Mouse (Mus musculus) CD8-positive naive resting alpha-beta T cell, adult 2 months (primary cell): ENCODE data around the gene Sox14.

ENCODE experiments used
- DNase-seq, 2 experiments: peaks; one replicate each; pipeline ENCODE4 v3.0.0; 2022; ENCODE audit warnings: low read depth in 2 of 2, low spot score in 2 of 2

The Sox14 gene

DNA sequence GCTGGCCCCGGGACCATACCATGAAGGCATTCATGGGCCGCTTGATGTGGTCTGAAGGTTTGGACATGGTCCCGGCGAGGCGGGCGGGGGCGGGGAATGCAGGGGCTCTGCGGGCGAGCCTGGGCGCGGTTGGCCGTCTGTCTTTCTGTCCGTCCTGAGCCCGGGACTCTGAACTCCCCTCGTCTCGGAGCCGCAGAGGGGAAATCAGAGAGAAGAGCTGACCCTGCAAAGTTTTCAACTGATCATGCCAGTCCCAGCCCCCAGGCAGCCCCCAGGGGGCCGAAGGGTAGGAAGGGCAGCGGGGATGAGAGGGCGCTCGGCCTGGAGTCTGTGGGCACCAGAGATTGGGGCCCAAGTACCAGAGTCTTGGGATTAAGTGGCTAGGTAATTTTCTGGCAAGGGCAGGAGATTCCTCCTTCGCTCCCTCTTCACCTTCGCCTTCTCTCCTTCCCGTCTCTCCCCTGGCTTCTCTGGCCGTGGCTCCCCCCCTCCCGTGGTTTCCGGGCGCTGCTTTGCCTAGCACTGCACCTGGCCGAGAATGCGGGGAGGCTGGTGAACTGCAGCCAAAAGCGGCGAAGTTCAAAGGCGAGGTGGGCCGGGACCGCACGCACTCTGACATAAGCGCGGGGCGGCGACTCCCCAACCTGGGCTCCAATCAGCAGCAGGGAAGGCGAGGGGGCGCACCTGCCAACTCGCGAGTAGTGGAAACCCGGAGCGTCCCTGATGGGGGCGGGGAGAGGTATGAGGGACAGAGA is at the start of gene Sox14:
TSS of gene Sox14 (minus strand) at position 553 of the 755 bp plus-strand sequence.
- DNase-seq, result no peak

DNA sequence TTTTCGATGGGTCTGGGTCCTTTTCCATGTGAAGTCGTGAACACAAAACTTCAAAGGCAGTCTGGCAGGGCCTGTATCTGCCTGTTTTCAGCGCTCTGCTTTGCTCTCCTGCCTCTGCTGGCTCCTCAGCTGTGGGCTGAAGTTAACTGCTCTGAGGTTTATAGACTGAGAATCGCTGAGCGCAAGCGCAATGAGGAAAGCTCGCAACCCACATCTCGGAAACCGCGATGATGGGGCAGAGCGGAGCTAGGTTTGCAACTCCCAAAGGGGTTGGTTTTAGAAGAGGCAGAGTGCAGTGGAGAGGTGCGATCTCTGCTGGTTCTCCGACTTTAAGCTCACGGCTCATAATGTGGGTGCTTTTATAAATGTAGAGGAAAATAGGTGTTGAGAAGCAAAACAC is 3.3 kb upstream of the Sox14 start:
- DNase-seq, result no peak

DNA sequence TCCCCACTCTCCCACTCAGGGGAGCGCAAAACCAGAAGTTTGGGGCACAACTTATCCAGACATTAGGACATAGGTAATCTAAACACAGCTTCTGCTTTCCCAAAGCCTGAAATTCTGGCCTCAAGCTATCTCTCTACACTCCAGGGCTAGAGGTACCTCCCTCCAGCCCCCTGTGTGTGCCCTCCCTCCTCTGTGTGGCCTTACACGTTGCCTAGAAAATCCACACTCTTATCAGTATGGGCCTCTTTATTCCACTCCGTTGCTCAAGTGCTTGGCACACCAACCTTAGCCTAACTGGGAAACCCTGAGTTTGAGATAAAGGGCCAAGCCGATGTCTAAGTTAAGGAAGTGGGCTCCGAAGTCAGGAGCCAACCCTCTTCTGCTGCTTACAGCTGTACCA is 2.6 kb upstream of the Sox14 start:
- DNase-seq, result no peak

DNA sequence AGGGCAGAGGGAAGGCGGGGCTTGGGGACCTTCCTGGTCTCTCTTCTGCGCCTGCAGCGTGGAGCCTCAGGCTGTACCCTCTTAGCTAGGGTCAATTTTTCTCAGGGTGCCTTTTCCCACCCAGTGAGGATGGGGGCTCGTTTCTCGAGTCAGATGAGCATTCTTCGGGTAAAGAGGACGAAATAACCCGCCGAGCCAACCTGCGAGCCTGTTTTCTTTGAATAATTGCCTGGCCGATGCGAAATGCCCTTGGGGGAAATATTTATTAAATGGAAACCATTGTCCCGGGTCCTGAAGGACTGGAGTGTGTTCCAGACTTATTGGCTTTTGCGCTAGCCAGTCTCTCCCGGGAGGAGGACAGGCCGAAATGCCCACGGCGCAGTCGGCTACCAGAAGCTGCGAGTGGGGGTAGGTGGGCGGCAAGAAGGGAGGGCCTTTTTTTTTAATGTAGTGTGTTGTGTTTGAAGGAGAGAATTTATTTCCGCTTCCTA is 1.1 kb upstream of the Sox14 start:
- DNase-seq, result no peak

DNA sequence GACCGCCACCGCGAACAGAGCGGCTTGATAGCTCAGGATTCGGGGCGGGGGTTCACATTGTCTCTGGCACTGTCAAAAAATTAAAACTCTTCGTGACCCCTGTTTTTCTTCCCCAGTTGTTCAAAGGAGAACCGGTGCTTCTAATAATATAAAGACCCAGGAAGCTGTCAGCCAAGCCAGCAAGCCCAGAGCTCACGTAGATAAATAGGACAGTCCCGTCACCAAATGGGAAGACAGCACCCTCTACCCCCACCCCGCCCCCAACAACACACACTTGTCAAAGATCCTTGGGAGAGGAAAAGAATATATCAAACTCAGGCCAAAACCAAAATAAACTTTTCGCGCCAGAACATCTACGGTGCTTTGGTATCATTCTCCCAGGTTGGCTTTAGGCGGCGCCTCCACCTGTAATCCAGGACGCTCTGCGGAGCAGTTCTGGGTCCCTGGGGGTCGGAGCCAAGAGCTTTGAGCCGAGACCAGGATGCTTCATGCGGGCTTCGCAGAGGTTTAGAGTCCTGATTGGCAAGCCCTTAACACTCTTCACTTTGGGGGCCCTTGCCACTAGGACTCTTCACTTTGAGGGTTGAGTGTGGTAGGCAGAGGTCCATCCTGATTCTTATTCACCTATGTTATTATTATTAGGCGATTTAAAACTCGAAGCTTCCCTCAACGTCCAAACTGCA is 544 bp upstream of the Sox14 start:
- DNase-seq, result no peak

DNA sequence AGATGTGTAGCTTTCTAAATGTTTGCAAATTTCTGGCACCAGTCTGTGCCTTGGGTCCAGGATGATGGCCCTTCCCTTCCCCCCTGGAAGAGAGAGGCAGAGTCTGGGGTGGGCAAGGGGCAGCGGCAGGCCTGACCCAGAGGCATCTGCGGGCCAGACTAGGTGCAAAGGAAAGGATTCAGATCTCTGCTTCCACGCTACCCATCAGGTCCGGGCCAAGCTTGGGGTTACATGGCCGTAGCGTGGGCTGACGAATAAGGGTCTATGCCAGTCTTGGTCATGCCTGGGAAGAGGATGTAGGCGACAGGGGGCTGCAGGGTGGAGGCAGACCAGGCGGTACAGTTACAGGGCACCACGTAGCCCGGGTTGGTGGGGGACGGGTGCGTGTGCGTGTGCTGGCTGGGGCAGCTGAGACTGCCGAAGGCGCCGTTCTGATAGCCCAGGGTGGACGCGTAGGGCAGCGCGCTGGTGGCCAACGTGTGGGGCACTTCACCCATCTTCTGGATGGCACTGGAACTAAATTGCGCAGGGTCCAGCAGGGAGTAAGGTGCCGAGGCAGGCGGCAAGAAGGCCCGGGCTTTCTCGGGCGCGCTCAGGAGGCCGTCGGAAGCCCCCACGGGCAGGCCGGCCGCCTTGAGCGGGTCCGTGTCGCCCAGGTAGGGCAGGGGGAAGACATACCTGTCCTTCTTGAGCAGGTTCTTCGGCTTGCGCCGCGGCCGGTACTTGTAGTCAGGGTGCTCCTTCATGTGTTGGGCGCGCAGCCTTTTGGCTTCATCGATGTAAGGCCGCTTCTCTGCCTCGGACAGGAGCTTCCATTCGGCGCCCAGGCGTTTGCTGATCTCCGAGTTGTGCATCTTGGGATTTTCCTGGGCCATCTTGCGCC is 994 bp downstream of the Sox14 start:
- DNase-seq, result no peak

DNA sequence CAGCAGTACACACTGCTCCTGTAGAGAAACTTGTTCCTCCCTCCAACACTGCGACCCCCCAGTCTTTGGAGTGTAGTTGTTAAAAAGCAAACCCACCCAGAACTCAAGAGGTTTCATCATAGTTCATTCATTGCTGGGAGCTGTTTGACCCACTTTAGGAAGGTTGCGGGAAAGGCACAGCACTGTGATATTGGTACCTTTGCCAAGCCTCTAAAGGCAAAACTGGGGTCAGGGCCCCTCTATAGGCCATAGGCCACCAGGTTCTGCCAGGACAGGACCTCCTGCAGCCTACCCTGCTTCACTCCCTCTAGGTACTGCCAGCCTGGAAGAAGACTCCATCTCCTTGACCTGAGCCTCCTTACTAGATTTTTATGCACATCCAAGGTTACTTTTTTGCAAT is 2.2 kb downstream of the Sox14 start:
- DNase-seq, result no peak

DNA sequence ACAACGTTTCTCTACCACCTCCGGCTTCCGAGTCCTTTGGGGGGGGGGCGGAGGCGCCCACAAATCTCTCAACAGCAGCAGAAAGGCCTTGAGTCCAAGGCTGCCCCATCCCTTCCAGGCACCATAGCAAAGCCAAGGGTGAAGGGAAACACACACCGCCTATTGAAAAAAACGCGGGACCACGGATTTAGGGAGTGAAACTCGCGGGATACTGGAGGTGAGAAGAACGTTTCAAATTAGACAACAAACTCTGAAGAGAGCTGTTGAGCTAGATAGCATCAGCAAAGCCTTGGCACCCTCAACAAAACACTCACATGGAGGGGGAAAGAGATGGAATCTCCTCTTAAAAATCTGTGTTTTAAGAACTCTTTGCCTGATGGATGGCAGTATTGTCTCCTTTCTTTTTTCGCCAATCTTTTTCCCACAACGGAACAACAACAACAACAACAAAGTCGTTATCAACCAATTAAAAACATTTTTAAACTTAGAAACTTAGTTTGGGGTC is 2.8 kb downstream of the Sox14 start:
- no peak for DNase-seq

DNA sequence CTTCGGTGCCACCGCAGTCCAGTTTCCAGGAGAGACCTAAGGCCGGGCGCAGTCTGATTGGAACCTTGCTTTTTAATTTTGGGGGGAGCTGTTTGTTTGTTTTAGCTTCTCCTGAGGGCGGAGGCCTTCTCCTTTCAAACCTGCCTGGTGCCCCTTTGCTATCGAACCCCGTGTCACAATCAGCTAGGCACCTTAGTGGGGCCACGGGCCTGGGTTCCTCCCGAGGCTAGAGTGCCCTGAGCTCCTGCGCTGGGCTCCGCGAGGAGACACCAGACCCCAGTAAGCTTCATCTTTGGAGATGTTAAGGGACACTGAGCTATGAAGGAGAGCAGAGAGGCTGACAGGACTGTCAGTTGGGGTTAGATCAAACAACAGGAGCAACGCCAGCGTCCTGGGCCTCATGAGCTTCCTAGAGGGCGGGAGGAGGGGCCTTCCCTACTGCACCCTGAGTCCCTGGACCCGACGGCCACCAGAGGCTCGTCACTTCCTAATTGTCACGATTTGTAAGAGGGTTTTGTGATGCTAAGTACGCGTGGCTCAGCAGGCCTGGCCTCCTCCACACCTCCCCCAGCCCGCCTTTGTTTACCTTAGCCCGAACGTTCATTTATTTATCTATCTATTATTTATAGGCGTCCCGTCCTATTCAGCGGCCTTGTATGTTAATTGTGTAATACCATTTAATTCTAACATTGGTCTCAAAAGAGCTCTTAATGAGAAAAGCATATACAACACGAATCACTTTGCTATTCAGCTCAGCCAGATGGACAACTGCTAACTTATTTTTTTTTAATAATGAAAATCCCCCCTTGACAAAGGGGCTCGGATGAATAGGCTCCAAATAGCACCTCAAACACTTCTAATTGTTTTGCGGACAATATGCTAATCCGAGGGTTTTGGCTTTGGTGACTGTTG is 3.5 kb downstream of the Sox14 start:
- no peak for DNase-seq

DNA sequence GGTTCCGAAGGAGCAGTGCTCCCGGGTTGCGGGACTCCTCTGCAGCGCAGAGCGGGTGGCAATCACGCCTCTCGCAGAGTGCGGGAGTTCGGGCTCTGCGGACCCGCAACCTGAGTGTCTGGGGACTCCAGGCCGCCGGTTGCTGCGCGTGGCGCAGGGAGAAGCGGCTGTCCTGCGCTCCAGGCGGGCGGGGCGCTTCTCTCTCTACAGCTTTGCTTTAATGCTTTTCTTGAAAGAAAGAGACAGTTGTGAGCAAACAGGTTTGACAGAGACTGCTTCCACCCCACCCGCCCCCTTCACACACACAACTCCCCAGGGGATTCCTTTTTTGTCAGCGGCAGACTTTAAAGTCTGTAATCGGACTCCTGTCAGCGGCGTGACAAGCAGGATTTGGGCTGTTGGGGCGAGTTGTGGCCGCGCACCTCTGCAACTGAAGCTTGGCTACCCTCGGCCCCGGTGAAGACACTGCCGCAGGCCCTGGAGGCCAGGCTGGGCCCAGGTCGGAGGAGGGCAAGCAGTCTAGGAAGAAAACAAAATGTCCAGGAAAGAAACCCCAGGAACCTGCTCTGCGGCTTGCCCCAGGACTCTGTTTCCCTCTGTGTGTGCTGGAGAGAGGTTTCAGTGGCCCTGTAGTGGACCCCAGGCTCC is 4.3 kb downstream of the Sox14 start:
- DNase-seq, result no peak

DNA sequence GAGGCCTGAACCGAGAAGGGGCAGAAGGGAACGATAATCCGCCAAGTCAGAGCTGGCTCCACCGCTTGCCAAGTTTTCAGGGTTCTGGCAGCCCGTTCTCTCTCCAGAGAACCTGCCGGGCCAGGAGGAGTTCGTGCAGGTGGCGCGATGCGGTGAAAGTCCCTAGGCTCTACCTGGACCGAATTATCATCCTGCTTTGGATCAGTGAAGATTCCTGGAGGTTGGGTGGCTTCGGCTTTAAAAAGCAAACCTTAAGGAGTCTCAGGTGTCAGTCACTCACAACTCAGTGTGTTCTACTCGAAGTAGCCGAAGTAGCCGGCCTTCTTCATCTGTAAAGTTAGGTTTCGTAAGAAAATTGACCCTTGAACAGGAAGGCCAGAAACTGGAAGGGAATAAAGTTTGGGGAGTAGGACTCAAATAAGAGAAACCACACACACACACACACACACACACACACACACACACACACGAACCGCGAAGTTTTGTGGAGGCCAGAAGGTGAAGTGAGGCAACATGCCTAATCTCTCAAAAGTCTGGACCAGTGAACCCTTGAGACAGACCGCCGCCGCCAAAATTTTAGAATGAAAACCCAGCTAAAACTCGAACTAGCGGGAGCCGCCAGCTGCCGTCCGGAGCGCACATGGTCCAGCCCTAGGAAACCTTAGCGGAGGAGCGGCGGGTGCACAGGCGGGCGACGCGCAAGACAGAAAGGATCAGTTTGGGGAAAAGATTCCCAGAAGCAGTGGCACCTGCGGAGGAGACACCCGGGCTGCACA is 5.0 kb downstream of the Sox14 start:
- DNase-seq, result no peak

DNA sequence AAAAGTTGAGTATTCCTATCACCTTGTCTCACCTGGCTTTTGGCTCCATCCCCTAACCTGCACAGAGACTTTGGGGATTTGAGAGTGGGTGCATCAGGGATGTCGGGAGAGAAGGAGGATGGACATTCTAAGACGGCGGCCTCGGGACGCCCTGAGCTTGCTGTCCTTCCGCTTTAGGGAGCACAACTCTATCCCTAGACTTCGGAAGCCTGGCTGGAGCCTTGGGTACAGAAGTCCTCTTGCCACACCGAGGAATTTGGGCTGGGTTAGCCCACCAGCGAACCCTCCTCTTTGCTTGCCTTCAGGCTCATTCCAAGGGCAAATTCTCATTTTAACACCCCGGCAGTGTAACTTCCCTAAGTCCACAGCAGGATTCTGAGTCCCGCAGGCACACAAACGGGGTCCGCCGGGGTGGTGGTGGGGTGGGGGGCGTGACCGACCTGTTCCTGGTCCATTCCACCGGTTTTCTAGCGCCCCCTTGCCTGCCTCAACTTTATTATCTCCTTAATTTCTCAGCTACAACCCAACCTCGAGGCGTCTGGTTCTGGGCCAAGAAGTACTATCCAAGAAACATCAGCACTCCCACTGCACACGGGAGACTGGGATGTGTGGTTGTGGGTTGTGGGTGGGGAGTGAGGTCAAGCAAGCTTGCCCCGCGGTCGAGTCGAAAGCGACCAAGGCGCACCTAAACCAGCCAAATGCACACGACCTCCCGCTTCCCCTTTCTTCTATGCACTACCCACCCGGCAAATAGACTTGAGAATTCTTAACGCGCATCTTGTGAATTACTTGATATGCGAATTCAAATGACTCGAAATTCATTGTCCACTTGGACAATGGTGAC is 5.8 kb downstream of the Sox14 start:
- DNase-seq, result no peak

DNA sequence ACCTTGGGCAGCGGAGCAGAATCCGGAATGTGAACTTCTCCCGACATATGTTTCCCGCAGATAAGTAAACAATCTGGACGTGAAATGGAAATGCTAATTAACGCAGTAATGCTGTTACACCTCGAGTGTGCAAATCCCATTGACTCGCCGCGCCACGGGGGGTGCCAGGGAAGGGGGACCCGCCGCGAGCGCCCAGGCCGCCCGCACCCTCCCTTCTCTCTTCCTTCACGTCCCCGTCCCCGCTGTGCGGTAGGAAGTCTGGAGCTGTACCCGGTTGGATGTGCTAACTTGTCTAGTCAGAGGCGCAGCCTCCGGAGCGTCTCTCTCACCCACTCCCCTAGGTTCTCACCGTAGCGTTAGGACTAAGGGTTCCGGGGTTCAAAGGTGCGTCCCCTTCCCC is 6.7 kb downstream of the Sox14 start:
- DNase-seq, result no peak

DNA sequence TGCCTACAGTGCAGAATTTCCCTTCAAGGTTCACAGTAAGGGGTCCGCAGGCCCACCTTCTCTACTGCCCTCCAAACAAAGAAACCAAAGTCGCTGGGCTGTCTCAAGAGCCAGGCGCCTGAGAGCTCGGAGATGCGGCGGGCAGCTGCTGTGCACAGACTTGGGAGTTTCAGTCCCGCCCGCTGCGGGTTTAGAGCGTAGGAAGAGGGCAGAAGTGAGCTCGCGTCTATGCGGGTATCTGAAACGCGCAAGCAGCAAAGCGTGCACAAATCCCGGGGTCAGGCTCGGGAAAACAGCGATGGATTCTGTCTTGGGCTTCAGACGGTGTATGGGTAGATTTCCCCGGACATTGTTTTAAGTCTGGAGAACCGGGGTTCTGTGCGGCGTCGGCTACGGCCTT is 7.4 kb downstream of the Sox14 start:
- no peak for DNase-seq

DNA sequence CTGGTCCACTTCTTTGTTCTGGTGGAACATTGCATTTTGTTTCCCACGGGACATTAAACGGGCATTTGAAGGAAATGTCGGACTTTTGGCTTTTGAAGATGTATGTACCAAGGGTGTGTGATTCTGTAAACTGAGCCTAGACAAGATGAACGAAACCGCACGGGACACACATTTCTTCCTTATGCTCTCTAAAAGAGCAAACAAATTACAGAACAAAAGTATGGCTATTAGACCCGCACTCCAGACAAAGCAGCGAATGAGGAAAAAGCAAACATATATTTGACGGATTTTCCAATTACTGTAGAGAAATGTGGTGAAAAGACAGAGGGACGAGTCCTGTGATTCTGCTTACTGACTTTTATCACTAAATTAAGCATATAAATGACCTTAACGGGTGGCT is 7.9 kb downstream of the Sox14 start:
- no peak for DNase-seq

DNA sequence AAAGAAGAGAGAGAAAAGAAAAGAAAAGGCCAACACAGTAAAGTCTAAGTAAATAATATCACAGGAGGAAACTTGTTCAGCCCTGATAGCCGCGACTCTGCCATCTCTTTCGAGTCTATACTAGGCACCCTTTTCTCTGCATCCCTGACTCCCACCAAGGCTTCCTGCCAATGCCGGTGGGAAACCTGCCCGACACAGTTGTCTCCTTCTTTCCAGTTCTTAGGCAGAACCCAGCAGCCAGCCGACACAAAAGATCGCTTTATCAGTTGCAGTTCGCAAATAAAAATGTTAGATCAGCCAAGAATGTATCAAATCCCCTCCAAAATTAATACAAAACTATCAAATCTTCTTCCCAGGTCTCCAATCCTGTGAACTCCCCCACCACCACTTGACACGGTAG is 13.0 kb downstream of the Sox14 start:
- no peak for DNase-seq

DNA sequence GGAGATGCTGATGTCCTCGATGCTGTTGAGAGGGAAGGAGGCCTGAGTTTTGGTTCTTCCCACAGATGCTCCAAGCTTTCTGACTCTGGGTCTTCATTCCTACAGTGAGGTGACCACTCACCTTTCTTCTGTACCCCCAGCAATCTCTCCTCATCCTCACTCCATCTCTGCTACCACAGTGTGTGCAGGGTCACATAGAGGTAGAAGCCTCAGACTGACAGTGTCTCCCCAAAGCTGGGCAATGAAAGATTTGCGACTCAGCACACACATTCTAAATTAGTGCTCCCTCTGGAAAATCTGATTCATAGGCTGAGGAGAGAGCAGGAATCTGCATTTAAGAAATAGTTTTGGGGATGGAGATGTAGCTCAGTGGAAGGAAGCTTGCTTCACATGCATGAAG is 21.5 kb downstream of the Sox14 start:
- no peak for DNase-seq

DNA sequence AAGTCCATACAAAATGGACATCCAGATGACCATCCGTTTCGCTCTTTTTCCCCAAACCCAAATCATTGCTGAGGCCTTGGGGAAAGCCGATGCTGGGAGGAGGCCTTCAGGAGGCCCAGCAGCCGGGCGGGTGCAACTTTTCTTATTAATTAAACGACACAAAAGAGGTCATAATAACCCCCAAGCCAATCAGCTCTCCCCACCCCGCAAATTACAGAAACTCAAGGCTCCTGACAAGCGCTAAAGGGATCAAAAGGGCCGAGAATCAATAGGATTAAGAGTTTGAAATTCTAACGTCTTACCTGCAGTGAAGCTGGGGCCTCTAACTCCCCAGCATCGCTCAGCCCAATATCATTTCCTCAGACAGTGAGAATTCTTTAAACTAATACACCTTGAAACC is 22.6 kb downstream of the Sox14 start:
- DNase-seq, result no peak
